Mouse (Mus musculus) myocyte (in vitro differentiated cells): ENCODE measurements at regions not wholly inside any gene's neighbourhood (a gene's known extent, or its start where the extent isn't known, plus 50 kb on each side); places are given as distances from the start of the nearest gene placed in this dataset.

Experiments
- POLR2AphosphoS2 ChIP-seq: IDR thresholded peaks from one replicate; pipeline ENCODE4 v1.6.1; 2011; ENCODE audit warnings: low read depth, control low read depth; ENCODE audit not compliant: insufficient read length
- USF1 ChIP-seq: IDR thresholded peaks from one replicate; pipeline ENCODE4 v1.6.1; 2011; ENCODE audit warnings: low read depth, mild to moderate bottlenecking, control low read depth, moderate library complexity

DNA sequence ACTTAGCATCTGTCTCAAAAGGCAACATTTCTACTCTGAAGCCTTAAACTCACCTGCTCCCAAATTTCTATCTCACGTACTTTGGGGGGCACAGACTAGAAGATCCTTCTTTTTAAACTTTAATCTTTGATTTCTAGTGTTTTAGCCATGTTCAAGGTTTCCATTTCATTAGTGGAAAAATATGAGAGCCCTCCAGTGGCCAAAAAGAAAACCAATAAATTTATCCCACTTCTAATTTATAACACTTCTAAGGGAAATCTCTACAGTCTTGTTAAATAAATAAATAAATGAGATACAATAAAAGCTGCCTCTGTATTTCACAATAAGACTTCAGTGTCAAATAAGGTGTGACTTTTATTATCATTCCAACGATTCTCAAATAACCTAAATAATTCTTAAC lies 428.2 kb downstream of the Nuf2 start:
- TF ChIP-seq POLR2AphosphoS2 (no peak), USF1 (no peak)
